Mouse (Mus musculus) stomach, embryonic 15.5 days (tissue): Measurements from ENCODE around the gene Zbed4. TPM values are rescaled to one million over a fixed set of nuclear protein-coding genes. Genes with fewer than 3 reads are reported as not detected.

Experiments
- ATAC-seq: fragments of 200-750 bp; cut with Nextera tagmentation; 2 replicates; pipeline ENCODE4 v1.8.0; 2017; ENCODE audit warnings: low read depth, moderate number of reproducible peaks, moderate TSS enrichment; ENCODE audit not compliant: insufficient read depth, low FRiP score
- H3K27ac ChIP-seq: fragments of 300-500 bp; sonication (generic); 2 replicates; pipeline ENCODE4 v1.5.1; 2015; ENCODE audit warnings: mild to moderate bottlenecking, inconsistent platforms
- H3K27me3 ChIP-seq: fragments of 300-500 bp; sonication (generic); replicated peaks from 2 replicates; pipeline ENCODE4 v1.6.1; 2015; ENCODE audit warnings: inconsistent platforms
- H3K36me3 ChIP-seq: fragments of 300-500 bp; sonication (generic); 2 replicates; pipeline ENCODE4 v1.6.1; 2015; ENCODE audit warnings: inconsistent platforms
- H3K4me1 ChIP-seq: fragments of 300-500 bp; sonication (generic); 2 replicates; pipeline ENCODE4 v1.6.1; 2015; ENCODE audit warnings: inconsistent platforms
- H3K4me2 ChIP-seq: fragments of 300-500 bp; sonication (generic); 2 replicates; pipeline ENCODE4 v1.6.1; 2015; ENCODE audit warnings: mild to moderate bottlenecking, inconsistent platforms
- H3K4me3 ChIP-seq: fragments of 300-500 bp; sonication (generic); replicated peaks from 2 replicates; pipeline ENCODE4 v1.5.1; 2015; ENCODE audit warnings: inconsistent platforms
- H3K9ac ChIP-seq: fragments of 300-500 bp; sonication (generic); 2 replicates; pipeline ENCODE4 v1.6.1; 2015; ENCODE audit warnings: inconsistent platforms
- H3K9me3 ChIP-seq: fragments of 300-500 bp; sonication (generic); 2 replicates; pipeline ENCODE4 v1.6.1; 2016; ENCODE audit warnings: inconsistent platforms
- WGBS: fragments of 180-500 bp; shearing (Covaris S2); methylation state at CpG from one replicate; pipeline ENCODE4 v1.1.7; 2015; 5-methylcytosine and 5-hydroxymethylcytosine counted together
- polyA plus RNA-seq: library from polyadenylated mRNA; unstranded; fragments of >200 nt; fragmentation: Nextera tagmentation; extraction: Ambion mirVana; gene quantifications from 2 replicates; pipeline ENCODE4 v1.2.1, GENCODE M21; 2015

Zbed4 gene
- polyA plus RNA-seq, 1 experiment from 2014 or later: 13.6 TPM

DNA sequence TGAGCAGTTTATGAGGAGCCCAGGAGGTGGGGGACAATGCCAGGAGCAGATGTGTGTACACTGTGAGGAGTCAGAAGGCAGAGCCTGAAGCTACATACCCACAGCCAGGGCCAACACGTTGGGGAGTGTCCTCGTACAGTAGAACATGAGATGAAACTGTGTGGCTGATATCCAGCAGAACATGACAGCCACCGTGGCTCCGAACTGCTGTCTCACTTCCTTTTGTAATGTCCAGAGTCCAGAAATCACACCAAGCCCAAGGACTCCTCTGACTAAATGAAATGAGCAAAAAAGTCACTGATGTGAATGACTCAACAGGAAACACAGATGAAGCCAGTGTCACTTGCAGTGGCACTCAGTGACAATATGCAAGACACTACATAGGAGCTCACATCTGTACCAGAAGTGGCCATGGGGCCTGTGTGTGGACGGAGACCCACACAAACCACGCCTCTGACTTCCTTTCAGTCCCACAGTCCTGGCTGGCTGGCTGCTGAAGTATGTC lies 63.8 kb downstream of the Zbed4 start:
- peaks cover 8% of the 10 kb centered on the region for H3K4me1 ChIP-seq
- no peak overlapping the region for H3K4me2 ChIP-seq
- H3K36me3 ChIP-seq: peaks cover 10% of the 10 kb centered on the region
- H3K9ac ChIP-seq: no peak overlapping the region
- H3K27ac ChIP-seq: no peak overlapping the region
- H3K9me3 ChIP-seq: no peaks in the 10 kb centered on the region
- 87% methylated on average over 6 of the region's 6 CpGs for WGBS
- no peaks in the 10 kb centered on the region for H3K27me3 ChIP-seq
- no peak overlapping the region for H3K4me3 ChIP-seq
- ATAC-seq: no peak

- peak within 1 kb of the TSS; percentile 55 for H3K27ac ChIP-seq
- peaks cover 20% of the 10 kb centered on the region for H3K4me1 ChIP-seq
- H3K9ac ChIP-seq: peak within 1 kb of the TSS; percentile 74
- H3K36me3 ChIP-seq: peaks cover 27% of the 10 kb centered on the region
- peak; percentile 99 for ATAC-seq
- peak within 1 kb of the TSS; percentile 65 for H3K4me3 ChIP-seq
- H3K9me3 ChIP-seq: no peaks in the 10 kb centered on the region
- H3K27me3 ChIP-seq: no peaks in the 10 kb centered on the region
- under 1% methylated on average over 80 of the region's 88 CpGs for WGBS
- peak within 1 kb of the TSS; percentile 88 for H3K4me2 ChIP-seq
These were observed 67.8 kb downstream of the Zbed4 start, which contains the start of the genes Alg12 and Creld2 for GRCm38 (mm10) chr15:88819026-88819905. TSS of gene Alg12 (minus strand) at chr15:88819318. TSS of gene Creld2 (plus strand) at chr15:88819646.

- no peak for ATAC-seq
- no peaks in the 10 kb centered on the region for H3K9me3 ChIP-seq
These were observed 68.4 kb downstream of the Zbed4 start for GRCm38 (mm10) chr15:88819906-88820303.

DNA sequence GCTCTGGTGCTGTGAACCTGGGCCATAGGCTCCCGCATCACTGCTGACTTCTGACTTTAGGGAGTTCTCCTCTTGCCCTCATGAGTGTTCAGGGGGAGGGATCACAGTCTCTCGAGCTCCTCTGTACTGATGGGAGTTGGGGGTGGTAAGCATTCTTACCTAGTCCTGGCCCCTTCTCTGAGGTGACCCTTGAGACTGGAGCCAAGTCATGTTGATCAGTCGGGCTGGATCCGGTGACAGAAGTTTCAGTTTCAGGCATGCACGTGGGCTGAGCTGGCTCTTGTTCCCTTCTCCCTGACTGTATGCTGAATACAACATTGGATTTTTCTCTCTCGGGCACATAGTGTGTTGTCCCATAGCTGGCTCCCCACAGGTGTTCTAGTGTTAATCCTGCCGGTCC lies 69.9 kb downstream of the Zbed4 start:
- no peak for ATAC-seq
- H3K36me3 ChIP-seq: peaks cover 28% of the 10 kb centered on the region
- H3K4me3 ChIP-seq: no peak overlapping the region
- H3K27ac ChIP-seq: no peak overlapping the region
- no peak overlapping the region for H3K4me2 ChIP-seq
- 85% methylated on average over 7 of the region's 7 CpGs for WGBS
- H3K4me1 ChIP-seq: peaks cover 20% of the 10 kb centered on the region
- no peaks in the 10 kb centered on the region for H3K9me3 ChIP-seq
- no peak overlapping the region for H3K9ac ChIP-seq
- H3K27me3 ChIP-seq: no peaks in the 10 kb centered on the region

More at GRCm38 (mm10) chr15:88819906-88820303, 68.4 kb downstream of the Zbed4 start:
- Histone ChIP-seq H3K4me1 (peaks cover 20% of the 10 kb centered on the region), H3K27me3 (no peaks in the 10 kb centered on the region), H3K9ac (peak overlapping the region; percentile 74), H3K27ac (no peak overlapping the region), H3K4me3 (peak overlapping the region; percentile 65), H3K4me2 (peak overlapping the region; percentile 88), H3K36me3 (peaks cover 33% of the 10 kb centered on the region)
- under 1% methylated on average over 23 of the region's 23 CpGs for WGBS

DNA sequence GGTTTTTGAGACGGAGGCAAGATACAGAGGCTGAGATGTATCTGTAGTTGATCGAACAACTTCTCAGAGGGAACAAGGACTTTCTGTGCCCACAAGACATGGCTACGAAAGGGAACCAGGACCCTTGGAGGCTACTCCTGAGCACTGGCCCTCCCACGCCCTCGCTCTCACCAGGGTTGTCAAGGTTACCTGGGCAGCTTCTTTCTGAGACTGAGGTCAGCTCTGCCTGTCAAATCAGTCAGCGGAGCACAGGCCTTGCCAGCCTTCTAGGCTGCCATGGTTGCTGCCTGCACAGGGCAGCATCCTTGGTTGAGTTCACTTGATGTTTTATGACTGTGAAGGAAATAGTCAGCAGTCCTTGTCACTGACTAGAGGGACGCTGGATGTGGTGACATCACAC lies 71.1 kb downstream of the Zbed4 start:
- Histone ChIP-seq H3K4me1 (peaks cover 20% of the 10 kb centered on the region), H3K27ac (no peak overlapping the region), H3K4me3 (no peak overlapping the region), H3K36me3 (peaks cover 28% of the 10 kb centered on the region), H3K9me3 (no peaks in the 10 kb centered on the region), H3K4me2 (no peak overlapping the region), H3K9ac (no peak overlapping the region), H3K27me3 (no peaks in the 10 kb centered on the region)
- no peak for ATAC-seq
- 88% methylated on average over 7 of the region's 7 CpGs for WGBS

- Histone ChIP-seq H3K27ac (no peak overlapping the region), H3K36me3 (peaks cover 28% of the 10 kb centered on the region), H3K4me3 (no peak overlapping the region), H3K27me3 (no peaks in the 10 kb centered on the region), H3K4me2 (no peak overlapping the region), H3K4me1 (peaks cover 18% of the 10 kb centered on the region), H3K9ac (no peak overlapping the region), H3K9me3 (no peaks in the 10 kb centered on the region)
- WGBS: 85% methylated on average over 5 of the region's 5 CpGs
- ATAC-seq: no peak
These were observed 71.9 kb downstream of the Zbed4 start for GRCm38 (mm10) chr15:88823376-88823775.

DNA sequence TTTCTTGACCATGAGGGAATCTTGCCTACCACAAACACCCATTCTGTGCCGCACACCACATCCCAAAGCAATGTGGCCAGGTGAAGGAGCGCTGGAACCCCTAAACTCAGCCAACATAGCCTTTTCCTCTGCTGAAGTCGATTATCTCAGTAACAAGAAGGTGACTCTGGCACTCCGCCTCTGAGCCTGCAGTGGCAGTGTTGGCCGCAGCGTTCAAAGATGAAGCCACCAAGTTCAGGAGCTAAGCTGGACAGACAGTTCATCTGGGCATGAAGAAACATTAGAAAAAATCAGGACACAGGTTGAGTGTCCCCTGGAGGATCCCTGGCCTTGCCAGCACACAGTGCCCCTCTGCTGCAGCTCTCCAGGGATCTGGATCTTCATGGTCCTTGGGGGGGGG lies 76.0 kb downstream of the Zbed4 start:
- no peaks in the 10 kb centered on the region for H3K27me3 ChIP-seq
- H3K4me2 ChIP-seq: no peak overlapping the region
- ATAC-seq: no peak
- H3K9me3 ChIP-seq: no peaks in the 10 kb centered on the region
- H3K27ac ChIP-seq: no peak overlapping the region
- 87% methylated on average over 6 of the region's 6 CpGs for WGBS
- H3K4me3 ChIP-seq: no peak overlapping the region
- peaks cover 3% of the 10 kb centered on the region; the same call in 1 of the 2 replicates for H3K4me1 ChIP-seq
- peaks cover 19% of the 10 kb centered on the region for H3K36me3 ChIP-seq
- no peak overlapping the region for H3K9ac ChIP-seq

- peaks cover 15% of the 10 kb centered on the region for H3K36me3 ChIP-seq
- no peaks in the 10 kb centered on the region for H3K9me3 ChIP-seq
- 27% methylated on average over 9 of the region's 9 CpGs for WGBS
- no peaks in the 10 kb centered on the region for H3K27me3 ChIP-seq
- H3K4me2 ChIP-seq: no peak overlapping the region
- peak; percentile 43; the same call in 1 of the 2 replicates for ATAC-seq
- no peak overlapping the region for H3K4me3 ChIP-seq
- H3K4me1 ChIP-seq: peaks cover 3% of the 10 kb centered on the region; the same call in 1 of the 2 replicates
- H3K27ac ChIP-seq: no peak overlapping the region
- H3K9ac ChIP-seq: no peak overlapping the region
These were observed 76.7 kb downstream of the Zbed4 start for GRCm38 (mm10) chr15:88827991-88828799.

GRCm38 (mm10) chr15:88828800-88829705 lies 77.6 kb downstream of the Zbed4 start:
- Histone ChIP-seq H3K9me3 (no peaks in the 10 kb centered on the region), H3K27ac (no peak overlapping the region), H3K4me3 (no peak overlapping the region), H3K4me1 (peaks cover 3% of the 10 kb centered on the region; the same call in 1 of the 2 replicates), H3K36me3 (peaks cover 9% of the 10 kb centered on the region), H3K27me3 (no peaks in the 10 kb centered on the region), H3K9ac (no peak overlapping the region), H3K4me2 (no peak overlapping the region)
- WGBS: 56% methylated on average over 15 of the region's 17 CpGs
- ATAC-seq: peak; percentile 82

- no peak overlapping the region for H3K27ac ChIP-seq
- 72% methylated on average over 6 of the region's 6 CpGs for WGBS
- H3K36me3 ChIP-seq: 0 out of 2 replicates have a peak, but pooled peaks cover under 1% of the 10 kb centered on the region
- peaks cover 3% of the 10 kb centered on the region; the same call in 1 of the 2 replicates for H3K4me1 ChIP-seq
- H3K9me3 ChIP-seq: no peaks in the 10 kb centered on the region
- H3K4me3 ChIP-seq: no peak overlapping the region
- no peaks in the 10 kb centered on the region for H3K27me3 ChIP-seq
- no peak overlapping the region for H3K4me2 ChIP-seq
- no peak overlapping the region for H3K9ac ChIP-seq
- ATAC-seq: no peak
These were observed 78.5 kb downstream of the Zbed4 start for GRCm38 (mm10) chr15:88829791-88830440.
